ENCODE assay signal across 8 mouse cellular contexts in genomic region chr3:55307553-55308177, GRCm38 (mm10).
A peak's percentile ranks its signal among the peaks of the same experiment; 100 is the strongest.
DNase-seq lines count a peak whose midpoint lies in the region; ATAC-seq and TF ChIP-seq lines count a peak whose summit lies in the region.
"Had no signal": no experiment of that assay in that cellular context is flagged by ENCODE, and none has a peak within 500 bp of the region (broad histone marks: within the 10 kb centered on the region; RNA-seq: fewer than 3 reads in every experiment).

No protein-coding gene starts in this region.

- no peaks in the 10 kb centered on the region for H3K36me3 ChIP-seq in midbrain, embryonic 12.5 days
- H3K36me3 ChIP-seq in midbrain, embryonic 14.5 days (ENCODE audit: control insufficient read depth, insufficient read depth, low read length): no peaks in the 10 kb centered on the region
- no peaks in the 10 kb centered on the region for H3K36me3 ChIP-seq in heart, embryonic 15.5 days
- H3K36me3 ChIP-seq: limb, embryonic 13.5 days had no signal

- no peak for ATAC-seq in midbrain, embryonic 12.5 days (ENCODE audit: low FRiP score, low read depth)
- no peak for ATAC-seq in midbrain, embryonic 14.5 days (ENCODE audit: low FRiP score, low TSS enrichment)
- peak; percentile 66; the same call in 1 of the 2 replicates for ATAC-seq in heart, embryonic 15.5 days (replicated peaks; ENCODE audit: insufficient number of reproducible peaks, insufficient read depth, low FRiP score, low read depth)

- DNase-seq in midbrain, embryonic 14.5 days: no peak
- DNase-seq in brain, adult 2 months (ENCODE audit: low read depth, low spot score): peak; percentile 55
- no peak for DNase-seq in layer of hippocampus, postnatal 36 days
- DNase-seq in c-Kit-positive CD71-positive TER-119-positive erythroid progenitor cells, embryonic 14.5 days (ENCODE audit: low spot score): no peak

- TF ChIP-seq CTCF in olfactory bulb, adult 2 months (IDR thresholded peaks at IDR 0.05; ENCODE audit: insufficient read depth, low read depth, low read length): no peak

- no peak overlapping the region for H3K9ac ChIP-seq in midbrain, embryonic 12.5 days (replicated peaks)
- no peak overlapping the region for H3K9ac ChIP-seq in midbrain, embryonic 14.5 days (replicated peaks; ENCODE audit: low read length)
- no peak overlapping the region for H3K9ac ChIP-seq in heart, embryonic 15.5 days
- H3K9ac ChIP-seq: limb, embryonic 13.5 days had no signal

- no peak for TF ChIP-seq POLR2A in olfactory bulb, adult 2 months (IDR thresholded peaks at IDR 0.05; ENCODE audit: insufficient read depth, low read depth, low read length)

- H3K4me1 ChIP-seq in midbrain, embryonic 12.5 days: peaks cover 19% of the 10 kb centered on the region
- H3K4me1 ChIP-seq in midbrain, embryonic 14.5 days (ENCODE audit: control insufficient read depth, insufficient read depth, low read length): peaks cover 12% of the 10 kb centered on the region; the same call in 1 of the 2 replicates
- no peaks in the 10 kb centered on the region for H3K4me1 ChIP-seq in heart, embryonic 15.5 days (replicated peaks)
- peaks cover 6% of the 10 kb centered on the region for H3K4me1 ChIP-seq in olfactory bulb, adult 2 months (ENCODE audit: control insufficient read depth, insufficient read depth, low read length)

- H3K4me2 ChIP-seq in midbrain, embryonic 12.5 days (replicated peaks): no peak overlapping the region
- H3K4me2 ChIP-seq in midbrain, embryonic 14.5 days (ENCODE audit: low read length): no peak overlapping the region
- no peak overlapping the region for H3K4me2 ChIP-seq in heart, embryonic 15.5 days
- H3K4me2 ChIP-seq: limb, embryonic 13.5 days had no signal

- 55% methylated on average over 7 of the region's 7 CpGs for WGBS in midbrain, embryonic 12.5 days
- WGBS in midbrain, embryonic 14.5 days: 60% methylated on average over 7 of the region's 7 CpGs
- 55% methylated on average over 7 of the region's 7 CpGs for WGBS in heart, embryonic 15.5 days
- WGBS in olfactory bulb, adult 2 months: 29% methylated on average over 7 of the region's 7 CpGs

- no peaks in the 10 kb centered on the region for H3K27me3 ChIP-seq in midbrain, embryonic 12.5 days
- H3K27me3 ChIP-seq in midbrain, embryonic 14.5 days (ENCODE audit: control insufficient read depth, insufficient read depth, low read length): no peaks in the 10 kb centered on the region
- no peaks in the 10 kb centered on the region for H3K27me3 ChIP-seq in heart, embryonic 15.5 days
- H3K27me3 ChIP-seq: limb, embryonic 13.5 days had no signal

- H3K9me3 ChIP-seq in midbrain, embryonic 12.5 days: no peaks in the 10 kb centered on the region
- no peaks in the 10 kb centered on the region for H3K9me3 ChIP-seq in midbrain, embryonic 14.5 days (ENCODE audit: control insufficient read depth, low read length)
- no peaks in the 10 kb centered on the region for H3K9me3 ChIP-seq in heart, embryonic 15.5 days (replicated peaks)
- H3K9me3 ChIP-seq: limb, embryonic 13.5 days had no signal

- no peak overlapping the region for H3K4me3 ChIP-seq in midbrain, embryonic 12.5 days
- no peak overlapping the region for H3K4me3 ChIP-seq in midbrain, embryonic 14.5 days (replicated peaks; ENCODE audit: low read depth, low read length)
- no peak overlapping the region for H3K4me3 ChIP-seq in heart, embryonic 15.5 days
- H3K4me3 ChIP-seq in olfactory bulb, adult 2 months (ENCODE audit: insufficient read depth, low read depth, low read length): no peak overlapping the region
- H3K4me3 ChIP-seq: limb, embryonic 13.5 days had no signal

- H3K27ac ChIP-seq in midbrain, embryonic 12.5 days (replicated peaks): 0 out of 2 replicates have a peak overlapping the region, but pooled peaks have one; percentile 20
- H3K27ac ChIP-seq in midbrain, embryonic 14.5 days (replicated peaks; ENCODE audit: low read depth, low read length): no peak overlapping the region
- H3K27ac ChIP-seq in heart, embryonic 15.5 days: no peak overlapping the region
- peak overlapping the region; percentile 3; the same call in 1 of the 2 replicates for H3K27ac ChIP-seq in olfactory bulb, adult 2 months (ENCODE audit: insufficient read depth, low read depth, low read length)
- H3K27ac ChIP-seq: limb, embryonic 13.5 days had no signal

Comparison
In these comparisons a context has a peak if more than half of its experiments do, and no peak if none do; other contexts are left out.
1. H3K27ac ChIP-seq: peak in midbrain, embryonic 12.5 days (single experiment) and olfactory bulb, adult 2 months (single experiment); none in midbrain, embryonic 14.5 days (single experiment) and heart, embryonic 15.5 days (single experiment).